Mouse (Mus musculus): Measurements from ENCODE around the gene Fam20a. TPM values are rescaled to one million over a fixed set of nuclear protein-coding genes. Genes with fewer than 3 reads are reported as not detected.
"Not testable (repeated sequence)": the region's sequence is repeated elsewhere in the genome, so short reads cannot be mapped to it uniquely, and the experiment has no call there.

The Fam20a gene
- total RNA-seq, 2 experiments from 2014 or later: 2.6 to 3.0 TPM

- not testable (repeated sequence) for DNase-seq (ENCODE audit: low spot score in 2 of 2)
Measured at GRCm38 (mm10) chr11:109660526-109660925, 61.6 kb downstream of the Fam20a start.

GRCm38 (mm10) chr11:109656232-109656631 is 65.8 kb downstream of the Fam20a start:
- no peak for DNase-seq (ENCODE audit: low spot score in 2 of 2)

GRCm38 (mm10) chr11:109654581-109654980 is 67.5 kb downstream of the Fam20a start:
- no peak for DNase-seq (ENCODE audit: low spot score in 2 of 2)

DNA sequence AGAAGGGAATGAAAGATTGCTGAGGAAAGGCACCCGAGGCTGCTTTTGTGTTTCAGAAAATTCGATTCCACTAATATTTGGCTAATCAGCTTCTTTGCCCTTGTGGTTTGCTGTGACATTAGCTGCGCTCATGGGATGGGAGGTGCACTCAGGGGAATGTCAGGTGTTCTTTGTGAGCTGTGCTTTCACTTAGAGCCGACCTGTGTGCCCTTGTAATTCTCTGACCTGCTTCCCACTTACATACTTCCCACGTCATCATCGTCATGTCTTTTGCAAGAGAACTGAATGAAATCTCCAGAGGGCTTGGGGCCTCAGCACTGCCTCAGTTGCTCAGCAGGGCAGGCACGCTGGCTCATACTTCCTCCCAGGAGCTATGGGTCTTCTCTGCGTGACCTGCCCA is 68.9 kb downstream of the Fam20a start:
- no peak for DNase-seq (ENCODE audit: low spot score in 2 of 2)

DNA sequence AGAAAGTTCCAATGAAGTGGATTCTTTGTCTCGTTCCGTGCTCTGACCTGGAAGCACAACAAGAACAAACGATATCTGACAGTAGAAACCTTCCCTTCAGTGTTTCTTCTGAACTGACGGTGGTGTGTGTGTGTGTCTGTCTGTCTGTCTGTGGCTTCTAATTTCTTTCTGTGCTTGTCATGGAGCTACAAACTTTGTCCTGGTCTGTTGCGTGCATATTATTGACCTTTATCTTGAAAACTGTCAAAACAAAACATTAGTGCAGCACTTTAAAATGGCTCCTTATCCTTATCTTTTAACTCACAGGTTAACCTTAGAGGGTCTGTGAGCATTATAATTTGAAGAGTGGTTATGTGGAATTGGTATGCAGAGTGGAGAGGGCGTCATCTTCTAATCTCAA is 69.6 kb downstream of the Fam20a start:
- no peak for DNase-seq (ENCODE audit: low spot score in 2 of 2)

DNA sequence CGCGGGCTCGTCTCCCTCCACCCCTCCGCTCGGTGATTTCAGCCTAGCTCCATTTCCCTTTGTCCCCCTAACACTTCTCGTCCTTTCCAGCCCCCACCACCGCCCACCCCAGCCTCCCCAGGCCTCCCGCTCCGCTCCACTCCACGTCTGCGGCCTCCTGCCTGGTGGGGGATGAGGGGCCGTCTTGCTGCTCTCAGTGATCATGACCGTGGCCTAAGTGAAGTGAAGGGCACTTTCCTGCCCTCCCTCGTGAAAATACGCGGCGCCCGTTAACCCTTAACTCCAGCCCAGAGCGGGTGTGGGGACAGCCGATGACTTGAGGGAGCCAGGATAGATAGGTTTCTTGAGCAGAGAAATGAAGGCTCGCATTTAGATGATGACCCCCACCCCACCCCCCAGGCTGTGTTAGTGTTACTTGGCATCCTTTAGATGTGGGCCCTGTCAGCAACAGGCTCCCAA is 70.5 kb downstream of the Fam20a start:
- peak in 1 of 2 experiments; percentile 35 for DNase-seq (ENCODE audit: low spot score in 2 of 2)

DNA sequence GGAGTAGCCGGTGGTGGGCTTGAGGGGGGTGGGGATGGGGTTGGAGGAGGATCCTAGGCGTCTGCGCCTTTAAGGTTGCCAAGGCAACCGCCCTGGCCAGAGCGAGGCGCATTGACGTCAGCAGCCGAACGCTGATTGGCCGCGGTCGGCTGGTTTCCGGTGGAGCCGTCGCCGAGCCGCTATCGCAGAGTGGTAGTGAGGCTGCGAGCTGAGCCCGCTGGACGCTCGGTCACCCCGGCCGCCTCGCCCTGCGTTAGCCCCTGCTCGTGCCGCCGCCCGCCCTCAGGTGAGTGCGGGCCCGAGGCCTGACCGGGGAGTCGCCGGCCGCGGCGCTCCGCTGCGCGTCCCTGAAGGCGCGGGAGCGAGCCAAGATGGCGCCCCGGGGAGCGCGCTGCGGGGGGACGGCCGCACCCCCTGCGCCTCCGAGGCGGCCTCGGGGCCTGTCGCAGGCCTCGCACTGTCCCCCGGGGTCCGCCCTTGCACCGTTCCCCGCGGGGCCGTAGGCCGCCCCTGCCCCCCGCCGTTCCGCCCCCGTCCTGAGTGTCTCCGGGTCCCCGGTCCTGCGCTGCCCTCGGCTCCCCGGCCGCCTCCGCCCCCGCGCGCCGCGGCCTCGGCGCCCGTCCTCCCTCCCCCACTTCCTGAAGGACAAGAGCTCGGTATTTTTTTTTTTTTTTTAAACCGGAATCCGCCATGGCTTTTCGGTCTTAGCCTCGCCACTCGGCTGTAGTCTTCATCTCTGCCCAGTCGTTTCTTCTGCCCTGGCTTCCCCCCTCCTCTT is 71.1 kb downstream of the Fam20a start:
- DNase-seq (ENCODE audit: low spot score in 2 of 2): peak; percentile 89 to 92

GRCm38 (mm10) chr11:109649975-109650701 is 71.9 kb downstream of the Fam20a start:
- DNase-seq (ENCODE audit: low spot score in 2 of 2): peak; percentile 65 to 71

GRCm38 (mm10) chr11:109649206-109649605 is 72.9 kb downstream of the Fam20a start, which contains the start of gene Prkar1a:
Prkar1a (plus strand) TSS chr11:109649405.
- no peak for DNase-seq (ENCODE audit: low spot score in 2 of 2)

DNA sequence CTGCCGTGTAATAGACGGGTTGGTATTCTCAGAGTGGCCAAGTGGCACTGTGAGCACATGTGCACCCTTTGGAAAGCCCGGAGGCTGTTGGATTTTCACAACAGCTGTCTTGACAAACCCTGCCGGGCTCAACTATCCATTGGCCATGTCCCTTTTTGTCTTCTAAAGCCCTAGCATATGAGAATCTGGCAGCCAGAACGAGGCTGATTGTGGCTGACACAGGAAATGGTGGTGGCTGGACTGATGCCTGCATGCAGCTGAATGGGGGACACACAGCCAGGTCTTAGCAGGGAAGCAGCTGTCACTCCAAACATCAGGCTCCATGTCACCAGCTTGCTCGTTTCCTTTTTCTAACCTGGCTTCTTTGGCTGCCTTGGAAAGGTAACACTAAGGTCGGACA is 73.6 kb downstream of the Fam20a start:
- DNase-seq (ENCODE audit: low spot score in 2 of 2): no peak

DNA sequence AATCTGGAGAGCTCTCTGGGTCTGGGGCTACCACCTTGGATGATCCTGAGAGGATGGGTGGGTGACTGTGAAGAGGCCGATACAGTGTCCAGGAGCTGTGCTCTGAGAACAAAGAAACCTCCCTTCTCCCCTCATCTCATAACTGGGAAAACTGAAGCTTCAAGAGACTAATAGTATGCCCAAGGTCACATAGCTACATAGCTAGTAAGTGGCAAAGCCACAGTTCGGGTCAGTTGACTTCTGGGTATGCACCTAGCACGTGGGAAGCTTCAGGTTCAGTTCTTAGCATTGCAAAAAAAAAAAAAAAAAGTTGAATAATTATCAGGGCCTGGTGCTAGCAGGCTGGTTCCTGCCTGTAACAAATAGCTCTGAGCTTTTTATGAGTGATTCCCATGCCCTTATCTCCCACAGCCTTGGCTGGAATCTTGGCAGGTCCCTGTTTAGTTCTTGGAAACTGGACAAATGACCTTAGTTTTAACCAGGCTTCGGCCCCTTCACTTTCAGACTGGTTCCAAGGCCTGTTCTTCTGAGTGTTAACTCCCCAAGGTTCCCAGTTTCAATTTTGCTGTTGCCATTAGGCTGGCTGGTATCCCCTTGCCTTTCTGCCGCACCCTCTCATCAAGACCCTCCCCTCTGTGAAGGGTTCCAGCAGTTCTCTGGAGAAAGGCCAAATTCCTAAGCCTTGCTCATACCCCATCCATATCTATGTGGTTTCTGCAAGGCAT is 80.4 kb downstream of the Fam20a start:
- DNase-seq (ENCODE audit: low spot score in 2 of 2): peak in 1 of 2 experiments; percentile 56

- no peak for DNase-seq (ENCODE audit: low spot score in 2 of 2)
Measured at GRCm38 (mm10) chr11:109635871-109636395, 86.1 kb downstream of the Fam20a start.

DNA sequence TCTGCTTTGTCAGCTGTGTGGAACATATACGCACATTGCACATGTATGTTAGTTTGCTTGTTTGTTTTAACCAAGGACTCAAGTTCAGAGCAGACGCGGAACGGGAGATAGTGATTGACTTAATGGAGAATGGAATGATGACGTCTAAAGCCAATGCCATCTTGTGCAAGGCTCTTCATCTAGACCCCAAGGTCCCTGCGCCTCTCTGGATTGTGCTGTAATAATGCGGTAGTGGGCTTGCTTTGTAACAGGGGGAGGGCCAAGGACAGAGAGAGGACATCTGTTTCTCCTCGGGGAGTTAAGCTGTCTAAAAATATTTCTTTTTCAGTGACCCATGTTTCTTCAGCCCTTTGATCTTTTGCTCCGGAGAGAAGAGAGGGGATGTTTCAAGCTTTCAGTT is 87.2 kb downstream of the Fam20a start:
- DNase-seq (ENCODE audit: low spot score in 2 of 2): no peak

DNA sequence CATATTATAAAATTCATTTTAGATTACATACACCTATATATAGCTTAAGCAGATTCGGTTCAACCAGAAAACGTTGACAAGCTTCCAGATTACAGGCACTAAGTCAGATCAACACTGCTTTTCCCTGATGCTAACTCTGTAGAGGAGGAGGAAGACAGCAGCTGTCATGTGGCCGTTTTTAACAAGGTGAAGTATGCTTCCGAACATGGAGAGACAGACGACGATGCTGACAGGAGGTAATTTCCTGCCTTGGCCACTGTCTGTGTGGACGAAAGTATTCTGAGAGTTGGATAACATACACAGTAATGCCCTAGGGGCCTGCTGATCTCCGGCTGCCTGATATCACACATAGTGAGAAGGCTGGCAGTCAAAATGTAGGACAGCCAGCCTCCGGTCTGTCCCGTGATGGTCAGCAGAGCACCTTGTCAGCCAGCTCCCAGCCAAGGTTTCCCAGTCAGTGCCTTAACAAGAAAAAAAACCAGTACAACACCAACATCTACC is 93.0 kb downstream of the Fam20a start:
- no peak for DNase-seq (ENCODE audit: low spot score in 2 of 2)

GRCm38 (mm10) chr11:109628099-109628498 is 94.0 kb downstream of the Fam20a start:
- no peak for DNase-seq (ENCODE audit: low spot score in 2 of 2)

DNA sequence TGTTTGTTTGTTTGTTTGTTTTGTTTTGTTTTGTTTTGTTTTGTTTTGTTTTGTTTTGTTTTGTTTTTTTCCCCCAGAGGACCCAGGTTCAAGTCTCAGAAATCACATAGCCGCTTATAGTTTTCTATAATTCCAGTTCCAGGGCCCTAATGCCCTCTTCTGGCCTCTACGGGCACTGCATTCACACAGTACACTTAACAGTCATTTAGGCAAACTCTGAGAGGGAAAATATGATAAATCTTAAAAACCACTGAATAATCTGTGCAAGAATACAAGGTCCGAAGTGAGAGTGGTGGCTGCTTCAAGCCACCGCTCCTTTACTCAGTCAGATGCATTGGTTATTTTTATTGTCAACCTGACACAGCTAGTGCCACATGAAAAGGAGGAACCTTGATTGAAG is 94.4 kb downstream of the Fam20a start:
- DNase-seq (ENCODE audit: low spot score in 2 of 2): no peak

DNA sequence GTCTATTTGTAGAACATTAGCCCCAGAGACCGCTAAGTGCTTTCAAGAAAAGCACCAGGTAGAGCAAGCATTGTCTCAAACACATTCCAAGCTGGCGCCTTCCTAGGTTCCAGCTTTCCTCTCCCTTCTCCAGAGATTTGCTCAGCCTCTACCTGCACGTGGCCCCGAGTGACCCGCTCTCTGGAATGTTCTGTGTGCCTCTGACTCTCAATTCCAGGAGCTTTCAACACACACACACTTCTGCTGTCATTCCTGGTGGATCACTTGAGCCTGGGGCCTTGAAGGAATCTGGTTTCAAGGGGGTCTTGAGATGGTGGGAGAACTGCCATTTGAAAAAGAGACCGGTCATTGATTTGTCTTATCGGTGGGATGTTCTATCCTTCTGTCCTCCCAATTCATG is 98.8 kb downstream of the Fam20a start:
- DNase-seq (ENCODE audit: low spot score in 2 of 2): no peak

DNA sequence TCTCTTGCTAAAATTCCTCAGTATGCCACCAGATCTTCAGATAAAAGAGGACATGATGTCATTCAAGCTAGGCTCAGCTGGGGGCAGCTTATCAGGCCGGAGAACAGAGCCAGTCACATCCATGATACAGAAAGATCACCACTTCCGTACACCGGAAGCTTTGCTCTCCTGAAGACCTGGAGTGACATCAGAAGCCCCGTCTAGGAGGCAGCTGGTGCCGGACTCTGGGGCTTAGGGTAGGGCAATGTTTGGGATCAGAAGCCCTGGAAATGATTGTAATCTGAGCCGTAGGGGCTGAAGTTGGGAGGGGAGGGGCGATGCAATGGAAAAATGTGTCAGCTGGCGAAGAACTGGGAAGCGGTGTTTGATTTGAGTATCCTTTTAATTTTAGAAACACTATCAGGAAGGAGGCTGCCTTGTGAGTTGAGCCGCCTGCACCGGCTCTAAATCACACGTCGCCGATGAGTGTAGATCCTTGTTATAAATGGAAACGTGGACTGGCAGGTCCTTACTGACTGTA is 99.5 kb downstream of the Fam20a start:
- DNase-seq (ENCODE audit: low spot score in 2 of 2): no peak

- peak; percentile 50 to 57 for DNase-seq (ENCODE audit: low spot score in 2 of 2)
Measured at GRCm38 (mm10) chr11:109621183-109621582, 100.9 kb downstream of the Fam20a start.

- peak; percentile 35 to 37 for DNase-seq (ENCODE audit: low spot score in 2 of 2)
Measured at GRCm38 (mm10) chr11:109620356-109620755, 101.7 kb downstream of the Fam20a start.
